Mouse (Mus musculus) embryo, embryonic 11.5 days (tissue): ENCODE data around the gene Clybl.

ENCODE experiments used
- DNase-seq: peaks from one replicate; pipeline ENCODE4 v3.0.0-alpha.2; 2012; ENCODE audit warnings: low read depth, low spot score

Gene Clybl

GRCm38 (mm10) chr14:122246919-122247859 lies 65.7 kb downstream of the Clybl start:
- no peak for DNase-seq

GRCm38 (mm10) chr14:122249123-122249522 lies 67.6 kb downstream of the Clybl start:
- DNase-seq = no peak

GRCm38 (mm10) chr14:122251346-122251745 lies 69.8 kb downstream of the Clybl start:
- no peak for DNase-seq

- DNase-seq = no peak
Observed at GRCm38 (mm10) chr14:122255562-122256260, 74.2 kb downstream of the Clybl start.

GRCm38 (mm10) chr14:122256261-122256634 lies 74.7 kb downstream of the Clybl start:
- DNase-seq = no peak

- DNase-seq = no peak
Observed at GRCm38 (mm10) chr14:122258297-122258696, 76.8 kb downstream of the Clybl start.

- no peak for DNase-seq
Observed at GRCm38 (mm10) chr14:122261250-122261649, 79.7 kb downstream of the Clybl start.

GRCm38 (mm10) chr14:122262851-122263659 lies 81.6 kb downstream of the Clybl start:
- no peak for DNase-seq

- DNase-seq = no peak
Observed at GRCm38 (mm10) chr14:122265214-122265613, 83.7 kb downstream of the Clybl start.

GRCm38 (mm10) chr14:122267590-122267989 lies 86.1 kb downstream of the Clybl start:
- no peak for DNase-seq

- no peak for DNase-seq
Observed at GRCm38 (mm10) chr14:122271104-122271746, 89.7 kb downstream of the Clybl start.

GRCm38 (mm10) chr14:122277142-122277541 lies 95.6 kb downstream of the Clybl start:
- no peak for DNase-seq

GRCm38 (mm10) chr14:122279462-122280308 lies 98.2 kb downstream of the Clybl start:
- DNase-seq = no peak

- DNase-seq = no peak
Observed at GRCm38 (mm10) chr14:122280309-122281071, 99.0 kb downstream of the Clybl start.

GRCm38 (mm10) chr14:122281072-122281634 lies 99.6 kb downstream of the Clybl start:
- no peak for DNase-seq

GRCm38 (mm10) chr14:122283959-122284358 lies 102.5 kb downstream of the Clybl start:
- no peak for DNase-seq

- no peak for DNase-seq
Observed at GRCm38 (mm10) chr14:122296399-122296798, 114.9 kb downstream of the Clybl start.

- DNase-seq = no peak
Observed at GRCm38 (mm10) chr14:122296864-122297263, 115.4 kb downstream of the Clybl start.

- DNase-seq = no peak
Observed at GRCm38 (mm10) chr14:122297386-122298109, 116.0 kb downstream of the Clybl start.
